Mouse (Mus musculus) heart, postnatal 0 days (tissue): Measurements from ENCODE around the gene Micall1. TPM values are rescaled to one million over a fixed set of nuclear protein-coding genes. Genes with fewer than 3 reads are reported as not detected.

ENCODE experiments used
- ATAC-seq: fragments of 200-750 bp; cut with Nextera tagmentation; 2 replicates; pipeline ENCODE4 v1.8.0; 2017; ENCODE audit warnings: low read depth, moderate number of reproducible peaks, moderate library complexity; ENCODE audit not compliant: insufficient read depth
- DNase-seq: peaks from one replicate; pipeline ENCODE4 v3.0.0-alpha.2; 2016; ENCODE audit warnings: low spot score
- H3K27ac ChIP-seq: fragments of 300-500 bp; sonication (generic); 2 replicates; pipeline ENCODE4 v1.5.1; 2014; ENCODE audit warnings: low read depth, mild to moderate bottlenecking
- H3K27me3 ChIP-seq: fragments of 300-500 bp; sonication (generic); 2 replicates; pipeline ENCODE4 v1.6.1; 2014; ENCODE audit warnings: low read length, mixed read lengths; ENCODE audit not compliant: control insufficient read depth, insufficient read depth
- H3K36me3 ChIP-seq: fragments of 300-500 bp; sonication (generic); replicated peaks from 2 replicates; pipeline ENCODE4 v1.6.1; 2014; ENCODE audit warnings: low read length, mixed read lengths; ENCODE audit not compliant: control insufficient read depth, insufficient read depth
- H3K4me1 ChIP-seq: fragments of 300-500 bp; sonication (generic); 2 replicates; pipeline ENCODE4 v1.6.1; 2014; ENCODE audit warnings: antibody characterized with exemption; ENCODE audit not compliant: control insufficient read depth, insufficient read depth
- H3K4me2 ChIP-seq: fragments of 300-500 bp; sonication (generic); 2 replicates; pipeline ENCODE4 v1.6.1; 2014; ENCODE audit warnings: low read depth, mild to moderate bottlenecking, low read length, moderate library complexity
- H3K4me3 ChIP-seq: fragments of 300-500 bp; sonication (generic); 2 replicates; pipeline ENCODE4 v1.5.1; 2014; ENCODE audit warnings: low read depth, low read length
- H3K9ac ChIP-seq: fragments of 300-500 bp; sonication (generic); replicated peaks from 2 replicates; pipeline ENCODE4 v1.6.1; 2014; ENCODE audit warnings: low read depth, low read length, mixed read lengths
- H3K9me3 ChIP-seq: fragments of 300-500 bp; sonication (generic); replicated peaks from 2 replicates; pipeline ENCODE4 v1.6.1; 2016; ENCODE audit warnings: low read length; ENCODE audit not compliant: control insufficient read depth
- CTCF ChIP-seq: IDR thresholded peaks from 2 replicates; pipeline ENCODE4 v1.5.1; 2016; ENCODE audit warnings: antibody characterized with exemption, control low read depth, low read depth
- EP300 ChIP-seq: IDR thresholded peaks from 2 replicates; pipeline ENCODE4 v1.6.1; 2016; ENCODE audit warnings: antibody characterized with exemption, low read depth
- WGBS: fragments of 180-500 bp; shearing (Covaris S2); extraction: QIAGEN DNeasy Blood & Tissue Kit; methylation state at CpG from one replicate; pipeline ENCODE4 v1.1.7; 2014; 5-methylcytosine and 5-hydroxymethylcytosine counted together
- polyA plus RNA-seq: library from polyadenylated mRNA; unstranded; fragments of >200 nt; fragmentation: Nextera tagmentation; extraction: Ambion mirVana; gene quantifications from 2 replicates; pipeline ENCODE4 v1.2.1, GENCODE M21; 2015
- total RNA-seq: library from RNA; depleted of rRNA; stranded (reverse); fragments of >200 nt; gene quantifications from 2 replicates; pipeline ENCODE4 v1.2.3, GENCODE M21; 2014; ENCODE audit warnings: low replicate concordance

The Micall1 gene
- total and polyA plus RNA-seq, 2 experiments from 2014 or later: 19.0 to 45.9 TPM

- no peak overlapping the region for H3K9ac ChIP-seq
- TF ChIP-seq CTCF: no peak
- TF ChIP-seq EP300: no peak
- H3K27me3 ChIP-seq: no peaks in the 10 kb centered on the region
- peak; percentile 72 for DNase-seq
- 0 out of 2 replicates have a peak overlapping the region, but pooled peaks have one; percentile 8 for H3K4me2 ChIP-seq
- ATAC-seq: no peak
- peaks cover 55% of the 10 kb centered on the region for H3K4me1 ChIP-seq
- WGBS: 24% methylated on average over 7 of the region's 7 CpGs
- H3K36me3 ChIP-seq: peaks cover 13% of the 10 kb centered on the region
- H3K9me3 ChIP-seq: no peaks in the 10 kb centered on the region
- peak overlapping the region; percentile 94 for H3K27ac ChIP-seq
- H3K4me3 ChIP-seq: no peak overlapping the region
These were observed 9.8 kb upstream of the Micall1 start for GRCm38 (mm10) chr15:79098868-79099267.

DNA sequence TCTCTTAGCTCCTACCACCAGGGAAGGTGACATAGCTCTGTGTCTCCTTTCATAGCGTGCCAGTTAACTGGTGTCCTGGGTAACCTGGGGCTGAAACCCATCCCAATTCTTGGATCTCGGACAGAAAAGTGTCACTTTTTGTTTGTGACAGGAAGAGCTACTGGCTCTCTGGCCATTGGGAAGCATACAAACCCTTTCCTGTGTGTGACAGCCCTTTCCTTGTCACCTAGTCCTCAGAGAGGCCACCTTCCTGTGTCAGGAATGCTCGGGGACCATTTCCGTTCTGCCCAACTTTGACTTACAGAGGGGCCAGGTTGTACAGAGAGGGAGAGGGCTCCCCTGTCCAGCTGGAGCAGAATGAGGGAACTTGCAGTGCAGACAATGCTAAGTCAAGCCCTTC, 9.2 kb upstream of the Micall1 start:
- peaks cover 55% of the 10 kb centered on the region for H3K4me1 ChIP-seq

DNA sequence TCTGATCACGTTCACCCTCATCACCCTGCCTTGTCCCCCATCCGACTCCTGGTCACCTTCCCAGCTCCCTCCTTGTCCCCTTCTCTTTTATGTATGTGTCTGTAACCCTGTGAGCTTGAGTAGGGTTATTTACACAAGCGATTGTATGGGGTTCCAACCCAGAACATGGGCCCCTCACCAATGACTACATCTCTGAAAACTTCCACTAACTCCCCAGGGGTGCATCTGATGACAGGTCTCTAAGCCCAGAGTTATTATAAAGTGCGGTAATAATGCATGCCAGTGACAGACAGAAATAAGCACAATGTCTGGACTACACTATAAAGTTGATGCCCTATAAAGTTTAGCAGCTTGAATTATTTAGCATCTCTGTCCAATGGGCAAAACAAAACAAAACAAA, 8.3 kb upstream of the Micall1 start:
- ATAC-seq: no peak
- TF ChIP-seq CTCF (no peak), EP300 (no peak)

More for the DNA sequence above, 9.2 kb upstream of the Micall1 start:
- ATAC-seq (no peak), DNase-seq (peak; percentile 47)
- peaks cover 7% of the 10 kb centered on the region; the same call in 1 of the 2 replicates for H3K36me3 ChIP-seq
- no peak overlapping the region for H3K4me3 ChIP-seq
- H3K27me3 ChIP-seq: no peaks in the 10 kb centered on the region
- H3K27ac ChIP-seq: peak overlapping the region; percentile 94
- no peaks in the 10 kb centered on the region for H3K9me3 ChIP-seq
- TF ChIP-seq EP300 (no peak), CTCF (no peak)
- H3K4me2 ChIP-seq: 0 out of 2 replicates have a peak overlapping the region, but pooled peaks have one; percentile 8
- 44% methylated on average over 4 of the region's 4 CpGs for WGBS
- H3K9ac ChIP-seq: no peak overlapping the region

DNA sequence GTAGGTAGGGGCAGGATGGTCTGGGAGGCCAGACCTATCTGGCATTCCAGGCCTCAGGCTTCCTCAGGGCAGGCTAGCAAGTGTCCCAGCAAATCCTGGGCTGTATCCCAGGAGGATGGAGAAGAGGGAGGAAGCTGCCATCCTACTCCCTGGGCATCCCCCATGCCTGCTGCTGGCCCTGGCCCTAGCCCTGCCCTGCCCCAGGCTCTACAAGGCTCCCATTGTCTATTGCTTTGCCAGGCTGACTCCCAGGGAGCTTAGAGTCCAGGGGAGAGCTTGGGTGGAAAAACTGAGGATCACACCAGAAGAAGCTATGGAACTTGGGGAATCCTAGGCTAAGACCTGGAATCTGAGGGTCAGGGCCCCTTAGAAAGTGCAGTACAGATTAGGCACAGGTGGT, 7.2 kb upstream of the Micall1 start:
- no peaks in the 10 kb centered on the region for H3K9me3 ChIP-seq
- H3K4me2 ChIP-seq: no peak overlapping the region
- no peaks in the 10 kb centered on the region for H3K27me3 ChIP-seq
- H3K9ac ChIP-seq: 0 out of 2 replicates have a peak overlapping the region, but pooled peaks have one; percentile 4
- DNase-seq: no peak
- TF ChIP-seq CTCF (no peak), EP300 (no peak)
- no peaks in the 10 kb centered on the region for H3K36me3 ChIP-seq
- no peak for ATAC-seq
- no peak overlapping the region for H3K4me3 ChIP-seq
- H3K27ac ChIP-seq: no peak overlapping the region
- peaks cover 51% of the 10 kb centered on the region for H3K4me1 ChIP-seq

More for the DNA sequence above, 8.3 kb upstream of the Micall1 start:
- H3K27ac ChIP-seq: no peak overlapping the region; the same call in 1 of the 2 replicates
- DNase-seq: no peak
- H3K36me3 ChIP-seq: 0 out of 2 replicates have a peak, but pooled peaks cover 5% of the 10 kb centered on the region
- H3K27me3 ChIP-seq: no peaks in the 10 kb centered on the region
- H3K4me3 ChIP-seq: no peak overlapping the region
- H3K9ac ChIP-seq: no peak overlapping the region
- no peak overlapping the region for H3K4me2 ChIP-seq
- no peaks in the 10 kb centered on the region for H3K9me3 ChIP-seq
- peaks cover 55% of the 10 kb centered on the region for H3K4me1 ChIP-seq
- WGBS: 70% methylated on average over 4 of the region's 4 CpGs

- H3K4me2 ChIP-seq: no peak overlapping the region
- H3K4me1 ChIP-seq: peaks cover 37% of the 10 kb centered on the region
- 75% methylated on average over 10 of the region's 10 CpGs for WGBS
- ATAC-seq (no peak), DNase-seq (no peak)
- no peak for TF ChIP-seq EP300
- no peak for TF ChIP-seq CTCF
- no peak overlapping the region for H3K9ac ChIP-seq
- H3K4me3 ChIP-seq: no peak overlapping the region
- no peaks in the 10 kb centered on the region for H3K36me3 ChIP-seq
- no peaks in the 10 kb centered on the region for H3K27me3 ChIP-seq
- no peaks in the 10 kb centered on the region for H3K9me3 ChIP-seq
- no peak overlapping the region for H3K27ac ChIP-seq
These were observed 5.4 kb upstream of the Micall1 start for GRCm38 (mm10) chr15:79103264-79103663.

- Histone ChIP-seq H3K4me1 (peaks cover 18% of the 10 kb centered on the region), H3K9me3 (no peaks in the 10 kb centered on the region), H3K4me3 (no peak overlapping the region), H3K27me3 (no peaks in the 10 kb centered on the region), H3K9ac (no peak overlapping the region), H3K4me2 (no peak overlapping the region), H3K27ac (no peak overlapping the region), H3K36me3 (no peaks in the 10 kb centered on the region)
- ATAC-seq (no peak), DNase-seq (no peak)
- 29% methylated on average over 2 of the region's 2 CpGs for WGBS
- TF ChIP-seq EP300 (no peak), CTCF (no peak)
These were observed 2.9 kb upstream of the Micall1 start for GRCm38 (mm10) chr15:79105804-79106203.
